Mouse (Mus musculus): ENCODE results near the gene Smim14. TPM values are rescaled to one million over a fixed set of nuclear protein-coding genes. Genes with fewer than 3 reads are reported as not detected.
"Not testable (repeated sequence)": the region's sequence is repeated elsewhere in the genome, so short reads cannot be mapped to it uniquely, and the experiment has no call there.

Smim14 gene
- polyA plus RNA-seq, 1 experiment, result 110 TPM

DNA sequence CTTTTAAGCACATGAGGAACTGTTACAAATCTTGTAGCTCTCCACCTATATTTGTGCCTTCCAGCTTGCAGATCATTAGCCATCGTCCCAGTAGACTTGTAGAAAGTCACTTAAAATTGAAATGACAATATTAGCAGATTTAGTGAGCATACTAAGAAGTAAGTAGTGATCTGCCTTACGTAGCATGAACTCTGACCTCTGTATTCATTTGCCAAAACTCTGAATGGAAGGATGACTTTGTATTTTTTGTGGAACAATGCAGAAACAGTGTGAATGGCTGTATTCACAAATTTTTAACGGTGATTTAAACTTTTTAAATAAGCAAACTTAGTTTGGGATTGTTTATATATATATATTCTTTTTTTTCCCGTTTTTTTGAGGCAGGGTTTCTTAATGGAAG is 1.8 kb upstream of the Smim14 start:
- no peak for DNase-seq
- Histone ChIP-seq H3K4me1 (replicated peaks; ENCODE audit: control insufficient read depth, insufficient read depth, low read length) (peaks cover 6% of the 10 kb centered on the region), H3K27ac (ENCODE audit: control insufficient read depth, insufficient read depth, low read length) (no peak overlapping the region), H3K4me3 (ENCODE audit: control insufficient read depth, insufficient read depth, low read length) (no peak overlapping the region), H3K36me3 (ENCODE audit: control insufficient read depth, insufficient read depth, low read length) (no peaks in the 10 kb centered on the region), H3K27me3 (ENCODE audit: control insufficient read depth, insufficient read depth, low read length) (no peaks in the 10 kb centered on the region)
- TF ChIP-seq CTCF (IDR thresholded peaks at IDR 0.05; ENCODE audit: borderline replicate concordance, control insufficient read depth, extremely low read depth, insufficient read depth, low read length, poor library complexity) (no peak), POLR2A (IDR thresholded peaks at IDR 0.05; ENCODE audit: control insufficient read depth, extremely low read depth, insufficient read depth, low read length, poor library complexity) (no peak)
- WGBS, result 49% methylated on average over 4 of the region's 4 CpGs

GRCm38 (mm10) chr5:65538121-65538520 is 1.1 kb upstream of the Smim14 start:
- DNase-seq, result no peak
- Histone ChIP-seq H3K4me3 (ENCODE audit: control insufficient read depth, insufficient read depth, low read length) (peak overlapping the region; percentile 63), H3K36me3 (ENCODE audit: control insufficient read depth, insufficient read depth, low read length) (no peaks in the 10 kb centered on the region), H3K27me3 (ENCODE audit: control insufficient read depth, insufficient read depth, low read length) (no peaks in the 10 kb centered on the region), H3K4me1 (replicated peaks; ENCODE audit: control insufficient read depth, insufficient read depth, low read length) (peaks cover 6% of the 10 kb centered on the region), H3K27ac (ENCODE audit: control insufficient read depth, insufficient read depth, low read length) (peak overlapping the region; percentile 69)
- 1% methylated on average over 4 of the region's 4 CpGs for WGBS
- TF ChIP-seq POLR2A (IDR thresholded peaks at IDR 0.05; ENCODE audit: control insufficient read depth, extremely low read depth, insufficient read depth, low read length, poor library complexity) (no peak), CTCF (IDR thresholded peaks at IDR 0.05; ENCODE audit: borderline replicate concordance, control insufficient read depth, extremely low read depth, insufficient read depth, low read length, poor library complexity) (no peak)

GRCm38 (mm10) chr5:65537420-65538071 is 562 bp upstream of the Smim14 start:
- Histone ChIP-seq H3K27ac (ENCODE audit: control insufficient read depth, insufficient read depth, low read length) (peak overlapping the region; percentile 69), H3K27me3 (ENCODE audit: control insufficient read depth, insufficient read depth, low read length) (no peaks in the 10 kb centered on the region), H3K4me3 (ENCODE audit: control insufficient read depth, insufficient read depth, low read length) (peak overlapping the region; percentile 63), H3K4me1 (replicated peaks; ENCODE audit: control insufficient read depth, insufficient read depth, low read length) (peaks cover 6% of the 10 kb centered on the region), H3K36me3 (ENCODE audit: control insufficient read depth, insufficient read depth, low read length) (no peaks in the 10 kb centered on the region)
- TF ChIP-seq POLR2A (IDR thresholded peaks at IDR 0.05; ENCODE audit: control insufficient read depth, extremely low read depth, insufficient read depth, low read length, poor library complexity) (no peak), CTCF (IDR thresholded peaks at IDR 0.05; ENCODE audit: borderline replicate concordance, control insufficient read depth, extremely low read depth, insufficient read depth, low read length, poor library complexity) (peak; percentile 36; the same call in 1 of the 2 replicates)
- peak; percentile 46 for DNase-seq
- WGBS, result under 1% methylated on average over 53 of the region's 59 CpGs

- 81% methylated on average over 10 of the region's 10 CpGs for WGBS
- H3K27ac ChIP-seq (ENCODE audit: control insufficient read depth, insufficient read depth, low read length), result peak overlapping the region; percentile 26
- H3K27me3 ChIP-seq (ENCODE audit: control insufficient read depth, insufficient read depth, low read length); H3K4me3 ChIP-seq (ENCODE audit: control insufficient read depth, insufficient read depth, low read length); H3K36me3 ChIP-seq (ENCODE audit: control insufficient read depth, insufficient read depth, low read length); H3K4me1 ChIP-seq (replicated peaks; ENCODE audit: control insufficient read depth, insufficient read depth, low read length); DNase-seq: not testable (repeated sequence)
These were observed 917 bp downstream of the Smim14 start for GRCm38 (mm10) chr5:65536068-65536465.

- no peaks in the 10 kb centered on the region for H3K36me3 ChIP-seq (ENCODE audit: control insufficient read depth, insufficient read depth, low read length)
- DNase-seq, result peak; percentile 50
- H3K4me1 ChIP-seq (replicated peaks; ENCODE audit: control insufficient read depth, insufficient read depth, low read length), result peaks cover 6% of the 10 kb centered on the region
- no peak overlapping the region for H3K27ac ChIP-seq (ENCODE audit: control insufficient read depth, insufficient read depth, low read length)
- TF ChIP-seq POLR2A (IDR thresholded peaks at IDR 0.05; ENCODE audit: control insufficient read depth, extremely low read depth, insufficient read depth, low read length, poor library complexity) (no peak), CTCF (IDR thresholded peaks at IDR 0.05; ENCODE audit: borderline replicate concordance, control insufficient read depth, extremely low read depth, insufficient read depth, low read length, poor library complexity) (no peak)
- WGBS, result 45% methylated on average over 5 of the region's 5 CpGs
- no peaks in the 10 kb centered on the region for H3K27me3 ChIP-seq (ENCODE audit: control insufficient read depth, insufficient read depth, low read length)
- no peak overlapping the region for H3K4me3 ChIP-seq (ENCODE audit: control insufficient read depth, insufficient read depth, low read length)
These were observed 1.4 kb downstream of the Smim14 start for GRCm38 (mm10) chr5:65535457-65536067.

- TF ChIP-seq POLR2A (IDR thresholded peaks at IDR 0.05; ENCODE audit: control insufficient read depth, extremely low read depth, insufficient read depth, low read length, poor library complexity) (no peak), CTCF (IDR thresholded peaks at IDR 0.05; ENCODE audit: borderline replicate concordance, control insufficient read depth, extremely low read depth, insufficient read depth, low read length, poor library complexity) (no peak)
- WGBS, result 93% methylated on average over 4 of the region's 4 CpGs
- no peak for DNase-seq
These were observed 2.5 kb downstream of the Smim14 start for GRCm38 (mm10) chr5:65534496-65534895.

More at GRCm38 (mm10) chr5:65534496-65534895, 2.5 kb downstream of the Smim14 start:
- Histone ChIP-seq H3K4me3 (ENCODE audit: control insufficient read depth, insufficient read depth, low read length) (no peak overlapping the region), H3K27ac (ENCODE audit: control insufficient read depth, insufficient read depth, low read length) (no peak overlapping the region), H3K27me3 (ENCODE audit: control insufficient read depth, insufficient read depth, low read length) (no peaks in the 10 kb centered on the region), H3K4me1 (replicated peaks; ENCODE audit: control insufficient read depth, insufficient read depth, low read length) (peaks cover 4% of the 10 kb centered on the region), H3K36me3 (ENCODE audit: control insufficient read depth, insufficient read depth, low read length) (no peaks in the 10 kb centered on the region)

Measured in thymus, adult 2 months (tissue).